Mouse (Mus musculus): ENCODE data around the gene Dchs2.

The Dchs2 gene

DNA sequence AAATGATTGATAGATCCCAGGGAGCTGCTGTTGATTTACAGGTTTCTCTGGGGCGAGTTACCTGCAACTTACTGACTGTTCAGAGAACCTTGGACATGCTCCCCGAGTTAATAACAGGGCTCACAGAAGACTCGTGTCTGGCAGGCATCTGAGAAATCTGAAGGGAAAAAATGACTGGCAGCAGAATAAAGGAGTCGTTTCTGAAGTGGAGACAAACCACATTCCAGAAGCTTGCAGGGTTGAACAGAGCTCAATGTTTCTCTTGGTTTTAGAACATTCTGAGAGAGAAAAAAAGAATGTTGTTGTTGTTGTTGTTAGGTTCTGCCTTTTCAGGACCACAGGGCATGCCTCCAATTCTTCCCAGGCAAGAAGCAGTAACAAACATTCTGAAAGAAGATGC lies 131.7 kb downstream of the Dchs2 start:
- no peak for DNase-seq

DNA sequence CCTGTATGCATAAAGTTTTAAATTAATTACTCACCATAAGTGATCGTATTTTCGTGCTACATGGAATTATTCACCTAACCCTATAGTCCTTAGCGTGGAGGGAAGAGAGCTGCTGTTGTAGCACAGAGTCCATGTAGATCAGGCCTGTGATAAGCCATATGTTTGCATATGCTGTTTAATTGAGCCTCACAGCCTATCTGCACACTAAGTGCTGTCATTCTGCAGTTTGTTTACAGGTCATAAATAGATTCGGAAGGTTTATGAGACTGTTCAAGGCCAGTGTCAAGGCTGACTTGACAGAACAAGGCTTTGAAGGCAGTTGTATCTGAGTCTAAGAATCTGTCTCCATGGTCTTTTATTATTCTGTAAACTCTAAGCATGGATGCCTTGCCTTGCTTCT lies 138.3 kb downstream of the Dchs2 start:
- DNase-seq: no peak

- DNase-seq: no peak
Measured at GRCm38 (mm10) chr3:83270228-83270627, 142.5 kb downstream of the Dchs2 start.

- no peak for DNase-seq
Measured at GRCm38 (mm10) chr3:83270982-83271381, 143.2 kb downstream of the Dchs2 start.

- DNase-seq: peak; percentile 55 to 73
Measured at GRCm38 (mm10) chr3:83273555-83274244, 146.0 kb downstream of the Dchs2 start.

GRCm38 (mm10) chr3:83275703-83276102 lies 148.0 kb downstream of the Dchs2 start:
- DNase-seq: no peak

GRCm38 (mm10) chr3:83283882-83284281 lies 156.1 kb downstream of the Dchs2 start:
- no peak for DNase-seq

DNA sequence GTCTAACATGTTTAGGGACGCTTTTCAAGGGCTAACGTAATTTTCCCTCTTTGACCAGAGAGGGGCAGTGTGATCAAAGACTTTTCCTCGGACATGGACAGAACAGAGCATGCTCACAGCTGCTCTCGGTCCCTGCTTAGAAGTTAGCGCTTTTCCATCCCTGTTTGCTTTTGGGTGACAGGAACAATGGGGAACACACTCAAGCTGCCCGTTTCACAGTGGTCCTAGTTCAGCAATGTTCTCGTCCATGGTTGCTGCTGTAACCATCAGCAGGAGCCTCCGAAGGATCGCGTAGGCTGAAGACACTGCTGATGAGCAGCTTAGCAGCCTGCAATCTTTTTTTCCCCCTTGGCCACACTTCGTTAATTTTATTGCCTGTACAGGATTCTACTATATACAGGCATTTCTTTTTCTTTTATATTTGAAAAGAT lies 159.2 kb downstream of the Dchs2 start:
- DNase-seq: peak in 1 of 2 experiments; percentile 48

DNA sequence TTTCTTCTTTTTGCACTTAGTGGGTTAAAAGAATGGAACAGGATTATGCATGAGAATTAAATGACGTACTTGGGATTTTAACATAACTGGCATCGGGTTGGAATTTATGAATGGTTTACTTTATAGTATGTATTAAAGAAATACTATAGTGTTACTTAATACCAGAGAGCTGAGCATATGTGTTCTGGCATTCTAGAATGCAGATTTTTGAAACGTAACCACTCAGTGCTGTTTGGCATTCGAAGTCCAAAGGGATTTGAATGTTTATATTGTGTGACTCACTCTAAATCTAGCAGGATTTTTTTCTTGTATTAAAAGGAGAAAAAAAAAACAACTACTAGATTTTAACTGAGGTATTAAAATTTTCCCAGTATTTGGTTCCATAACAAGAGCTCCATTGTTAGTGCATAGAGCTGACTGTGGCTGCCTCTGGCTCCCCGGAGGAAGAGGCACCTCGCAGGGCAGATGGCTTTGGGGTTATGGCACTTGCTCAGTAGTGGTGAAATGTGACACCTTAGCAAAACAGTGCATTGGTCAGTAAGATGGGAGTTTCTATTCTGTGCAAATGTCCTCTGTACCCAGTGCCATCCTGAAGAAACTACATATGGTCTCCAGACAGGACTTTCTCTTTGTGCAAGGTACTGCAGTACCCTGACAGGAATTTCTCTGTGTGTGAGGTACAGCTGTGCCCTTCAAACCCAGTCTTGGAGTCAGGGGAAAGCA lies 160.5 kb downstream of the Dchs2 start:
- no peak for DNase-seq

DNA sequence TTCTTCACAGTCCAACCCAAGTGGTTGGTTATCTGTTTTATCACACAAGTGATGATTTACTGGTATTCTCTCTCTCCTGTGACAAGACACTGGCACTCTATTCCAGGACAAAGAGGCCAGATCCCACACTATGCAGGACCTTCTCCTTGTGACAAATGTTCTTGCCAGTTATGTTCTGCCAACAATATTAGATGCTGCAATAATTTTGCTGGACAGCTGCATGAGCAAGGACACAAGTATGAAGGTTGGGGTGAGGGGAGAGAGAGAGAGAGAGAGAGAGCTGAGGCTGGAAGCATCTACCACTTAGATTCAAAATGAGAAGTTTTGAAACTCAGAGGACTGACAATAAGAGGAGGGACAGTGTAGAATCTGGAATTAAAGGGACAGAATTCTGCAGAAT lies 162.7 kb downstream of the Dchs2 start:
- DNase-seq: no peak

DNA sequence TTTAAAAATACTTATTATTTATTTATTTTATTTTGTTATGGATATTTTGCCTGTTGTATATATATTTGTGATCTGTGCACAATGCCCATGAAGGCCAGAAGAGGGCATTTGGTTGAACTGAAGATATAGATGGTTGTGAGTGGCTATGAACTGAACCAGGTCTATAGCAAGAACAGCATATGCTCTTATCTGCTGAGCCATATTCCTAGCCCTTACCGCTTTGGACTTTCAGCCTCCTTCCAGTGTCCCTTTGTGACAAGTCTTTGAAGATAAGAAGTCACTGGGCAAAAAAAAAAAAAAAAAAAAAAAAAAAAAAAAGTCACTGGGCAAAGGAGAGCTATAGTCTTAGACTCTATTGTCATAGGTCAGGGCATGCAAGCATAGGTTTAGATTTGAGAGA lies 163.2 kb downstream of the Dchs2 start:
- DNase-seq: no peak

GRCm38 (mm10) chr3:83299783-83300382 lies 172.1 kb downstream of the Dchs2 start:
- no peak for DNase-seq

DNA sequence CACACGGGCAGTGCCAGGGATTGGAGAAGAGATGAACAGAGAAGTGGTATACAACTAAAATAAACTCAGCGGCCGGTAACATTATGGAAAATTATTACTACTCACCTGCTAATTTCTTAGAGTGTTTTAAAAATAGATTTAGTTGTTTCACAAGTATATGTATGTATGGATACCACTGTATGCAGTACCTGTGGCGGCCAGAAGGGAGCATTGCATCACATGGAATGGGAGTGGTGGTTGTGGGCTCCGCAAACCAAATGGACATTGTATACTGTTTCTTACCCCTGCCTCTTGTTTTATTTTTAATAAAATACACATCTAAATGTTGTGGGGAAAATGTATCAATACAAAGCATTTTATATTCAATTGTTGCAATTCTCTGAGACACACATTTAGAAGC lies 176.1 kb downstream of the Dchs2 start:
- no peak for DNase-seq

DNA sequence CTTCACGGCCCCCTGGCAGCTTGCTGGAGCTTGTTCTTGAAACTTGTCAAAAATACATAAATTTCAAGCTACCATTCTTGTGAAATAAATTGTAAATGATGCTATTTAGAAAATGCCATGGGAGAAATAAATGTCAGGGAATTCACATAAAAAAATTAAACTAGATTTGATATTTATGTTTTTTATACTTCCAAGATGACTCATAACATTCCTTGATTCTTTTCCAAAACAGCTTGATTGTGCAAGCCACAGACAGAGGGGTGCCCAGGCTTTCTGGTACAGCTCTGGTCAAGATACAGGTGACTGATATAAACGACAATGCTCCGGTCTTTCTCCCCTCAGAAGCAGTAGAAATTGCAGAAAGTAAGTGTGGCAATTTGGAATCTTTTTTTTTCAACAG lies 218.2 kb downstream of the Dchs2 start:
- DNase-seq: no peak

DNA sequence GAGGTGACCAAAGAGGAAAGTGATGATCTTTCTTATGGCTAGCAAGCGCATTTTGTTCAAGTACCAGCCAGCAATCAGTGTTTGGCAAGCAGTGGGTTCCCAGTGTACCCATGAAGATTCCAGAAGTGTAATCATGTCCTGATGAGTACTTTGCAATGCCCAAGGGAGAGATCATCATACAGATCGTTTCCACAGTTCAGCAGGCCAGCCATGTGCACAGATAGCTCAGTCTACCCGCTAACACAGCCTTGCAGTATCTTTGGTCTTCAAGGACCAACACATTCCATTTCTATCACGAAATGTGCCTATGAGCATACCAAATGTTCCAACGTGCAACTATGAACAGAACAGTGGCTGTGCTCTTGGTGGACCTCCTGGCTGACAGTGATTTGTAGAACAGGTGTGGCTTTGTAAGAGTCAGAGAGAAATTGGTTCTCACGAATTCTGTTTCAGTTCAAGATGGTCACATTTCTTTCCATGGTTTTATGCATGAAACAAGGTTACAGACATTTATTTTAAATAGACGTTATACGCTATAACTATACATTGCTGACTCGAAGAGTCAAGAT lies 240.8 kb downstream of the Dchs2 start:
- DNase-seq: no peak

DNA sequence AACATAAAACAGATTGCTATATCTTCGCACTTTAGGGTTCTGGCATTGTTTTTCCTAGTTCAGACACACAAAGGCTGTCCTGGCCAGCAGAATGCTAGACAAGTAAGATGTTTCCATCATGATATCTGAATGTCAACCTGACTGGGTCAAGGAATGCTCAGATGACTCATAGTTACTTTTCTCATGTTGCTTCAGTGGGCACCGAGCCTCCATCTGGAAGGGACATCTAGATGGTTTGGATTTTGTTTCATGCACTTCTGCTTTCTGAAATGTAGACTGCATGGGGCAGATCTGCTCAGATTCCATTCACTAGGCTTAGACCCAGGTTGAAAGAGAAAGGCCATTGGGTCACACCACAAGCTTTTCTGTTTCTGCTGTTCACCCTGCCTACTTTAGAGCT lies 242.1 kb downstream of the Dchs2 start:
- no peak for DNase-seq

GRCm38 (mm10) chr3:83374333-83374732 lies 246.6 kb downstream of the Dchs2 start:
- peak in 1 of 2 experiments; percentile 18 for DNase-seq

- no peak for DNase-seq
Measured at GRCm38 (mm10) chr3:83376834-83377233, 249.1 kb downstream of the Dchs2 start.
